Mouse (Mus musculus) liver, adult 2 months (tissue): ENCODE measurements around the gene Gna13.

Source experiments
- CTCF ChIP-seq: fragments of 200-500 bp; IDR thresholded peaks from 2 replicates; pipeline ENCODE4 v1.5.1; 2011; ENCODE audit warnings: low read depth, low read length, control low read depth
- POLR2A ChIP-seq: fragments of 200-500 bp; IDR thresholded peaks from 2 replicates; pipeline ENCODE4 v1.6.1; 2011; ENCODE audit warnings: low read length, control low read depth; ENCODE audit not compliant: insufficient read depth; ENCODE audit errors: extremely low read depth

GRCm38 (mm10) chr11:109439209-109439608, 76.6 kb downstream of the Gna13 start:
- TF ChIP-seq POLR2A = no peak
- no peak for TF ChIP-seq CTCF
